Mouse (Mus musculus) liver, embryonic 14.5 days (tissue): ENCODE data around the gene Frmpd4.

ENCODE experiments used
- CTCF ChIP-seq: IDR thresholded peaks from 2 replicates; pipeline ENCODE4 v1.5.1; 2016; ENCODE audit warnings: antibody characterized with exemption, low read depth, control low read depth
- EP300 ChIP-seq: IDR thresholded peaks from 2 replicates; pipeline ENCODE4 v1.6.1; 2016; ENCODE audit warnings: antibody characterized with exemption, low read depth

GRCm38 (mm10) chrX:167492265-167492664 lies 1084.8 kb downstream of the Frmpd4 start:
- no peak for TF ChIP-seq CTCF
- no peak for TF ChIP-seq EP300
